Mouse (Mus musculus): ENCODE measurements around the gene Nrg3. TPM values are rescaled to one million over a fixed set of nuclear protein-coding genes. Genes with fewer than 3 reads are reported as not detected.
A peak's percentile ranks its signal among the peaks of the same experiment; 100 is the strongest.

Gene Nrg3
- total RNA-seq, 2 experiments from 2014 or later: 71.0 to 79.6 TPM

- intact Hi-C loops (cut with DNase I): no loop called here
- peak; percentile 30 to 42 for DNase-seq (ENCODE audit: low spot score in 2 of 2)
Observed at GRCm38 (mm10) chr14:39034482-39034881, 438.4 kb downstream of the Nrg3 start.

- no peak for DNase-seq (ENCODE audit: low spot score in 2 of 2)
- intact Hi-C loops (cut with DNase I): no loop called here
Observed at GRCm38 (mm10) chr14:39023065-39023464, 449.8 kb downstream of the Nrg3 start.

GRCm38 (mm10) chr14:39014126-39014525 is 458.8 kb downstream of the Nrg3 start:
- no peak for DNase-seq (ENCODE audit: low spot score in 2 of 2)
- intact Hi-C loops (cut with DNase I): no loop called here

- no peak for DNase-seq (ENCODE audit: low spot score in 2 of 2)
Observed at GRCm38 (mm10) chr14:38997843-38998242, 475.0 kb downstream of the Nrg3 start.

GRCm38 (mm10) chr14:38992574-38992866 is 480.4 kb downstream of the Nrg3 start:
- intact Hi-C loops (cut with DNase I): no loop called here
- DNase-seq (ENCODE audit: low spot score in 2 of 2): no peak

More at GRCm38 (mm10) chr14:38997843-38998242, 475.0 kb downstream of the Nrg3 start:
- intact Hi-C loops (cut with DNase I): no loop called here

- DNase-seq (ENCODE audit: low spot score in 2 of 2): peak; percentile 38 to 58
- intact Hi-C loops (cut with DNase I): no loop called here
Observed at GRCm38 (mm10) chr14:38991847-38992573, 480.9 kb downstream of the Nrg3 start.

- DNase-seq (ENCODE audit: low spot score in 2 of 2): no peak
Observed at GRCm38 (mm10) chr14:38959367-38959766, 513.5 kb downstream of the Nrg3 start.

GRCm38 (mm10) chr14:38937481-38937880 is 535.4 kb downstream of the Nrg3 start:
- intact Hi-C loops (cut with DNase I): no loop called here
- DNase-seq (ENCODE audit: low spot score in 2 of 2): no peak

More at GRCm38 (mm10) chr14:38959367-38959766, 513.5 kb downstream of the Nrg3 start:
- intact Hi-C loops (cut with DNase I): no loop called here

GRCm38 (mm10) chr14:38936483-38937054 is 536.3 kb downstream of the Nrg3 start:
- DNase-seq (ENCODE audit: low spot score in 2 of 2): no peak
- intact Hi-C loops (cut with DNase I): no loop called here

- no peak for DNase-seq (ENCODE audit: low spot score in 2 of 2)
- intact Hi-C loops (cut with DNase I): no loop called here
Observed at GRCm38 (mm10) chr14:38923652-38924051, 549.2 kb downstream of the Nrg3 start.

GRCm38 (mm10) chr14:38920800-38921199 is 552.1 kb downstream of the Nrg3 start:
- intact Hi-C loops (cut with DNase I): no loop called here

GRCm38 (mm10) chr14:38870591-38870990 is 602.3 kb downstream of the Nrg3 start:
- peak; percentile 4 to 38 for DNase-seq (ENCODE audit: low spot score in 2 of 2)

More at GRCm38 (mm10) chr14:38920800-38921199, 552.1 kb downstream of the Nrg3 start:
- DNase-seq (ENCODE audit: low spot score in 2 of 2): peak in 1 of 2 experiments; percentile 18

GRCm38 (mm10) chr14:38847566-38847965 is 625.3 kb downstream of the Nrg3 start:
- DNase-seq (ENCODE audit: low spot score in 2 of 2): no peak
- intact Hi-C loops (cut with DNase I): no loop called here

More at GRCm38 (mm10) chr14:38870591-38870990, 602.3 kb downstream of the Nrg3 start:
- intact Hi-C loops (cut with DNase I): no loop called here

GRCm38 (mm10) chr14:38847091-38847490 is 625.8 kb downstream of the Nrg3 start:
- DNase-seq (ENCODE audit: low spot score in 2 of 2): peak; percentile 43 to 44
- intact Hi-C loops (cut with DNase I): no loop called here

- peak in 1 of 2 experiments; percentile 16 for DNase-seq (ENCODE audit: low spot score in 2 of 2)
- intact Hi-C loops (cut with DNase I): no loop called here
Observed at GRCm38 (mm10) chr14:38835006-38835405, 637.9 kb downstream of the Nrg3 start.

GRCm38 (mm10) chr14:38824891-38825290 is 648.0 kb downstream of the Nrg3 start:
- intact Hi-C loops (cut with DNase I): no loop called here
- DNase-seq (ENCODE audit: low spot score in 2 of 2): no peak

- DNase-seq (ENCODE audit: low spot score in 2 of 2): no peak
- intact Hi-C loops (cut with DNase I): no loop called here
Observed at GRCm38 (mm10) chr14:38797027-38797426, 675.9 kb downstream of the Nrg3 start.

GRCm38 (mm10) chr14:38775291-38776116 is 697.4 kb downstream of the Nrg3 start:
- intact Hi-C loops (cut with DNase I): no loop called here
- no peak for DNase-seq (ENCODE audit: low spot score in 2 of 2)

GRCm38 (mm10) chr14:38774811-38775210 is 698.1 kb downstream of the Nrg3 start:
- no peak for DNase-seq (ENCODE audit: low spot score in 2 of 2)
- intact Hi-C loops (cut with DNase I): no loop called here

- no peak for DNase-seq (ENCODE audit: low spot score in 2 of 2)
Observed at GRCm38 (mm10) chr14:38730465-38730864, 742.4 kb downstream of the Nrg3 start.

More at GRCm38 (mm10) chr14:38730465-38730864, 742.4 kb downstream of the Nrg3 start:
- intact Hi-C loops (cut with DNase I): no loop called here
